16 mouse cellular contexts compared by ENCODE assay signal in genomic region chr3:127729513-127730137, GRCm38 (mm10). TPM values are rescaled to one million over a fixed set of nuclear protein-coding genes. Genes with fewer than 3 reads are reported as not detected.
A peak's percentile ranks its signal among the peaks of the same experiment; 100 is the strongest.
DNase-seq lines count a peak whose midpoint lies in the region; ATAC-seq lines count a peak whose summit lies in the region.
"Had no signal": no experiment of that assay in that cellular context is flagged by ENCODE, and none has a peak within 500 bp of the region (broad histone marks: within the 10 kb centered on the region; RNA-seq: fewer than 3 reads in every experiment).

No protein-coding gene starts in this region.

- no peak overlapping the region for H3K27ac ChIP-seq in midbrain, embryonic 11.5 days (ENCODE audit: low read depth, low read length)
- H3K27ac ChIP-seq in midbrain, embryonic 15.5 days: no peak overlapping the region
- no peak overlapping the region for H3K27ac ChIP-seq in forebrain, embryonic 11.5 days (ENCODE audit: low read depth, low read length)
- H3K27ac ChIP-seq in hindbrain, embryonic 11.5 days (ENCODE audit: low read depth, low read length): no peak overlapping the region; the same call in 1 of the 2 replicates
- H3K27ac ChIP-seq in midbrain, embryonic 16.5 days (ENCODE audit: low read length): no peak overlapping the region
- H3K27ac ChIP-seq: embryonic facial prominence, embryonic 13.5 days; liver, embryonic 14.5 days; lung, embryonic 15.5 days; macrophage had no signal

- peaks cover 2% of the 10 kb centered on the region for H3K4me1 ChIP-seq in midbrain, embryonic 11.5 days (ENCODE audit: control insufficient read depth, insufficient read depth, low read length)
- peaks cover 5% of the 10 kb centered on the region; the same call in 1 of the 2 replicates for H3K4me1 ChIP-seq in midbrain, embryonic 15.5 days
- peaks cover 4% of the 10 kb centered on the region for H3K4me1 ChIP-seq in forebrain, embryonic 11.5 days (replicated peaks; ENCODE audit: control insufficient read depth, insufficient read depth, low read length)
- no peaks in the 10 kb centered on the region for H3K4me1 ChIP-seq in hindbrain, embryonic 11.5 days (replicated peaks; ENCODE audit: control insufficient read depth, insufficient read depth, low read length)
- peaks cover 4% of the 10 kb centered on the region; the same call in 1 of the 2 replicates for H3K4me1 ChIP-seq in midbrain, embryonic 16.5 days (ENCODE audit: control insufficient read depth, insufficient read depth, low read length)
- H3K4me1 ChIP-seq: embryonic facial prominence, embryonic 13.5 days; lung, embryonic 15.5 days had no signal

- 77% methylated on average over 14 of the region's 14 CpGs for WGBS in midbrain, embryonic 11.5 days
- 58% methylated on average over 14 of the region's 14 CpGs for WGBS in midbrain, embryonic 15.5 days
- 74% methylated on average over 14 of the region's 14 CpGs for WGBS in forebrain, embryonic 11.5 days
- WGBS in hindbrain, embryonic 11.5 days: 49% methylated on average over 14 of the region's 14 CpGs
- 58% methylated on average over 14 of the region's 14 CpGs for WGBS in midbrain, embryonic 16.5 days

- no peak overlapping the region; the same call in 1 of the 2 replicates for H3K9ac ChIP-seq in midbrain, embryonic 11.5 days (ENCODE audit: low read length)
- no peak overlapping the region for H3K9ac ChIP-seq in midbrain, embryonic 15.5 days
- no peak overlapping the region for H3K9ac ChIP-seq in forebrain, embryonic 11.5 days (ENCODE audit: low read length)
- H3K9ac ChIP-seq in hindbrain, embryonic 11.5 days (ENCODE audit: low read depth, low read length): no peak overlapping the region
- H3K9ac ChIP-seq in midbrain, embryonic 16.5 days (ENCODE audit: low read depth, low read length): no peak overlapping the region
- H3K9ac ChIP-seq: embryonic facial prominence, embryonic 13.5 days; liver, embryonic 14.5 days; lung, embryonic 15.5 days had no signal

- H3K4me3 ChIP-seq in midbrain, embryonic 11.5 days (ENCODE audit: low read depth, low read length): no peak overlapping the region
- H3K4me3 ChIP-seq in midbrain, embryonic 15.5 days: no peak overlapping the region
- H3K4me3 ChIP-seq in forebrain, embryonic 11.5 days (ENCODE audit: low read depth, low read length): no peak overlapping the region
- H3K4me3 ChIP-seq in hindbrain, embryonic 11.5 days (ENCODE audit: low read depth, low read length): no peak overlapping the region
- no peak overlapping the region for H3K4me3 ChIP-seq in midbrain, embryonic 16.5 days (ENCODE audit: low read depth, low read length)
- H3K4me3 ChIP-seq: embryonic facial prominence, embryonic 13.5 days; lung, embryonic 15.5 days had no signal

- intact Hi-C loops in left cerebral cortex, postnatal 14 days (cut with DNase I): no loop called here

- no peaks in the 10 kb centered on the region for H3K9me3 ChIP-seq in midbrain, embryonic 11.5 days (ENCODE audit: control insufficient read depth, low read length)
- H3K9me3 ChIP-seq in midbrain, embryonic 15.5 days: no peaks in the 10 kb centered on the region
- H3K9me3 ChIP-seq in forebrain, embryonic 11.5 days (ENCODE audit: control insufficient read depth, low read length): no peaks in the 10 kb centered on the region
- H3K9me3 ChIP-seq in hindbrain, embryonic 11.5 days (ENCODE audit: control insufficient read depth, low read length): no peaks in the 10 kb centered on the region
- H3K9me3 ChIP-seq in midbrain, embryonic 16.5 days (replicated peaks; ENCODE audit: control insufficient read depth, low read length, poor library complexity, severe bottlenecking): no peaks in the 10 kb centered on the region
- H3K9me3 ChIP-seq: embryonic facial prominence, embryonic 13.5 days; lung, embryonic 15.5 days had no signal

- peaks cover 2% of the 10 kb centered on the region for H3K27me3 ChIP-seq in midbrain, embryonic 11.5 days (ENCODE audit: control insufficient read depth, insufficient read depth, low read length)
- H3K27me3 ChIP-seq in midbrain, embryonic 15.5 days (replicated peaks): peaks cover 12% of the 10 kb centered on the region; the same call in 1 of the 2 replicates
- peaks cover 3% of the 10 kb centered on the region; the same call in 1 of the 2 replicates for H3K27me3 ChIP-seq in forebrain, embryonic 11.5 days (ENCODE audit: control insufficient read depth, insufficient read depth, low read length)
- H3K27me3 ChIP-seq in hindbrain, embryonic 11.5 days (ENCODE audit: control insufficient read depth, insufficient read depth, low read length): 0 out of 2 replicates have a peak, but pooled peaks cover 5% of the 10 kb centered on the region
- H3K27me3 ChIP-seq in midbrain, embryonic 16.5 days (ENCODE audit: control insufficient read depth, insufficient read depth, low read depth, low read length): no peaks in the 10 kb centered on the region; the same call in 1 of the 2 replicates
- H3K27me3 ChIP-seq: embryonic facial prominence, embryonic 13.5 days; lung, embryonic 15.5 days had no signal

- ATAC-seq in midbrain, embryonic 11.5 days (ENCODE audit: low FRiP score): peak; percentile 45; the same call in 1 of the 2 replicates
- ATAC-seq in midbrain, embryonic 15.5 days (replicated peaks): no peak
- 0 out of 2 replicates have a peak, but pooled peaks have one; percentile 14 for ATAC-seq in forebrain, embryonic 11.5 days (replicated peaks; ENCODE audit: low FRiP score)
- peak; percentile 86 for ATAC-seq in hindbrain, embryonic 11.5 days (ENCODE audit: low FRiP score)
- ATAC-seq in midbrain, embryonic 16.5 days: peak; percentile 45; the same call in 1 of the 2 replicates

- no peak for DNase-seq in midbrain, embryonic 11.5 days (ENCODE audit: low spot score, missing footprints)
- no peak for DNase-seq in forebrain, embryonic 11.5 days (ENCODE audit: low spot score)
- DNase-seq in hindbrain, embryonic 11.5 days (ENCODE audit: low spot score): no peak
- no peak for DNase-seq in lung, postnatal 14 days
- no peak for DNase-seq in spleen, postnatal 36 days (ENCODE audit: low spot score in 2 of 2)
- no peak for DNase-seq in left cerebral cortex, postnatal 14 days (ENCODE audit: low spot score in 2 of 2)
- DNase-seq: cerebellum, adult 9-11 months; gastrocnemius, postnatal 14 days; kidney, adult 11 months; thymus, postnatal 14 days had no signal

- no peaks in the 10 kb centered on the region for H3K36me3 ChIP-seq in midbrain, embryonic 11.5 days (ENCODE audit: control insufficient read depth, insufficient read depth, low read length)
- H3K36me3 ChIP-seq in midbrain, embryonic 15.5 days (replicated peaks): no peaks in the 10 kb centered on the region
- H3K36me3 ChIP-seq in forebrain, embryonic 11.5 days (ENCODE audit: control insufficient read depth, insufficient read depth, low read length): no peaks in the 10 kb centered on the region
- no peaks in the 10 kb centered on the region for H3K36me3 ChIP-seq in hindbrain, embryonic 11.5 days (ENCODE audit: control insufficient read depth, insufficient read depth, low read length)
- H3K36me3 ChIP-seq in midbrain, embryonic 16.5 days (ENCODE audit: control insufficient read depth, insufficient read depth, low read length): no peaks in the 10 kb centered on the region
- H3K36me3 ChIP-seq: embryonic facial prominence, embryonic 13.5 days; lung, embryonic 15.5 days had no signal

- no peak overlapping the region for H3K4me2 ChIP-seq in midbrain, embryonic 11.5 days
- no peak overlapping the region for H3K4me2 ChIP-seq in midbrain, embryonic 15.5 days
- no peak overlapping the region for H3K4me2 ChIP-seq in forebrain, embryonic 11.5 days (ENCODE audit: low read depth, low read length, severe bottlenecking)
- H3K4me2 ChIP-seq in hindbrain, embryonic 11.5 days (replicated peaks; ENCODE audit: low read depth, low read length): no peak overlapping the region
- no peak overlapping the region for H3K4me2 ChIP-seq in midbrain, embryonic 16.5 days (ENCODE audit: low read length)
- H3K4me2 ChIP-seq: embryonic facial prominence, embryonic 13.5 days; lung, embryonic 15.5 days had no signal

RNA-seq across cellular contexts. Expression of gene Alpk1, which starts 50.7 kb away (rescaled TPM):
- 0.70 and 0.72 TPM in 2 replicates for polyA plus RNA-seq in midbrain, embryonic 11.5 days (2014; fragmentation: Nextera tagmentation; extraction: Ambion mirVana)
- 0.37 and 0.45 TPM in 2 replicates for polyA plus RNA-seq in midbrain, embryonic 15.5 days (2015; fragmentation: Nextera tagmentation; extraction: Ambion mirVana)
- polyA plus RNA-seq in forebrain, embryonic 11.5 days (2014; fragmentation: Nextera tagmentation; extraction: Ambion mirVana): 0.80 and 1.3 TPM in 2 replicates
- 1.2 and 1.3 TPM in 2 replicates for polyA plus RNA-seq in hindbrain, embryonic 11.5 days (2014; fragmentation: Nextera tagmentation; extraction: Ambion mirVana)
- 0.38 and 0.73 TPM in 2 replicates for polyA plus RNA-seq in midbrain, embryonic 16.5 days (2015; fragmentation: Nextera tagmentation; extraction: Ambion mirVana)
- total RNA-seq in left cerebral cortex, postnatal 14 days (2021): 1 to 10 TPM; 3.9 to 4.9 TPM

RNA-seq across cellular contexts. Expression of gene Tifa, which starts 60.0 kb away (rescaled TPM):
- 3.7 and 4.3 TPM in 2 replicates for polyA plus RNA-seq in midbrain, embryonic 11.5 days (2014; fragmentation: Nextera tagmentation; extraction: Ambion mirVana)
- polyA plus RNA-seq in midbrain, embryonic 15.5 days (2015; fragmentation: Nextera tagmentation; extraction: Ambion mirVana): 3.3 and 3.7 TPM in 2 replicates
- 2.9 and 3.2 TPM in 2 replicates for polyA plus RNA-seq in forebrain, embryonic 11.5 days (2014; fragmentation: Nextera tagmentation; extraction: Ambion mirVana)
- 4.5 and 4.7 TPM in 2 replicates for polyA plus RNA-seq in hindbrain, embryonic 11.5 days (2014; fragmentation: Nextera tagmentation; extraction: Ambion mirVana)
- 3.1 and 3.8 TPM in 2 replicates for polyA plus RNA-seq in midbrain, embryonic 16.5 days (2015; fragmentation: Nextera tagmentation; extraction: Ambion mirVana)
- 1 to 10 TPM; 3.8 to 6.3 TPM for total RNA-seq in left cerebral cortex, postnatal 14 days (2021)
